In the genomic region with DNA sequence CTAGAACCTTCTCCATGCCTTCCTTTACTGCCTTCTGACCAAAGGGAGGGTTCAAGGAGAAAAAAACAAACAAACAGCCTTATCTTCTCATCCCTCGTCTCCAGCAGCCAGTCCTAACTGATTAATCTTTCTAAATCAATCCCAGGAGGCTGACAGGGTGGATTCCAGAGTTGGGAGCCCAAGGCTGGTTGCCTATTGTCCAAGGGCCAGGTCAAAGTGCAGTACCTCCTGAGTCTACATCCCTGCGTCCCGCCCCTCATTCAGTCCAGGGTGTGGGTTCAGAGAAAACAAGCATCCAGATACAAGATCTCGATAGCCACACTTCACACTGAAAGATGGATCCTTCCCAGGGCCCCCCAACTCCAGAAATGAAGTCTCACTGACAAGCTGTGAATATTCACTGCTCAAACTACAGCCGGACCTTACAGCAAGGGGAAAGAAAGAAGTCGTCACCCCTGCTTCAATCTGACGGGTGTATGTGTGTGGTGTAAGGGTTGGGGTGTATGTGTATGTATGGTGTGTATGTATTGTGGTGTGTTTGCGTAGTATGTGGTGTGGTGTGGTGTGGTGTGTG, we compare ENCODE assay signal across 10 mouse cellular contexts. TPM values are rescaled to one million over a fixed set of nuclear protein-coding genes. Genes with fewer than 3 reads are reported as not detected.
DNase-seq lines count a peak whose midpoint lies in the region; ATAC-seq and TF ChIP-seq lines count a peak whose summit lies in the region.
"Had no signal": no experiment of that assay in that cellular context is flagged by ENCODE, and none has a peak within 500 bp of the region (broad histone marks: within the 10 kb centered on the region; RNA-seq: fewer than 3 reads in every experiment).

No protein-coding gene starts in this region.

- peak overlapping the region; percentile 93 for H3K4me3 ChIP-seq in lung, embryonic 16.5 days (ENCODE audit: low read length)
- H3K4me3 ChIP-seq in hindbrain, embryonic 16.5 days (ENCODE audit: low read length), result peak overlapping the region; percentile 92
- H3K4me3 ChIP-seq in limb, embryonic 15.5 days, result peak overlapping the region; percentile 67
- H3K4me3 ChIP-seq in cerebellum, adult 2 months (replicated peaks; ENCODE audit: insufficient read depth, low read depth, low read length), result no peak overlapping the region

- no peak for ATAC-seq in lung, embryonic 16.5 days (ENCODE audit: low read depth)
- ATAC-seq in hindbrain, embryonic 16.5 days, result no peak
- no peak for ATAC-seq in limb, embryonic 15.5 days (ENCODE audit: insufficient number of reproducible peaks, low FRiP score, low TSS enrichment, low read depth)

- no peak overlapping the region for H3K27ac ChIP-seq in lung, embryonic 16.5 days (ENCODE audit: low read length)
- peak overlapping the region; percentile 100 for H3K27ac ChIP-seq in hindbrain, embryonic 16.5 days (ENCODE audit: low read depth, low read length)
- H3K27ac ChIP-seq in limb, embryonic 15.5 days, result no peak overlapping the region; the same call in 1 of the 2 replicates
- no peak overlapping the region for H3K27ac ChIP-seq in cerebellum, adult 2 months (ENCODE audit: insufficient read depth, low read length)

- 50% methylated on average over 8 of the region's 8 CpGs for WGBS in lung, embryonic 16.5 days
- 17% methylated on average over 8 of the region's 8 CpGs for WGBS in hindbrain, embryonic 16.5 days
- 38% methylated on average over 8 of the region's 8 CpGs for WGBS in limb, embryonic 15.5 days
- WGBS in cerebellum, adult 2 months, result 78% methylated on average over 8 of the region's 8 CpGs

- no peak for TF ChIP-seq CTCF in cerebellum, adult 2 months (IDR thresholded peaks at IDR 0.05; ENCODE audit: borderline replicate concordance, insufficient read depth, low read depth, low read length)

- H3K4me2 ChIP-seq in lung, embryonic 16.5 days (ENCODE audit: low read depth, low read length), result peak overlapping the region; percentile 59
- peak overlapping the region; percentile 79 for H3K4me2 ChIP-seq in hindbrain, embryonic 16.5 days (ENCODE audit: low read length)
- H3K4me2 ChIP-seq in limb, embryonic 15.5 days, result peak overlapping the region; percentile 76

- intact Hi-C loops in left cerebral cortex, postnatal 36 days (cut with DNase I), result no loop called here

- no peak for DNase-seq in lung, postnatal 4 days
- DNase-seq in urinary bladder, postnatal 10 days (ENCODE audit: low spot score), result no peak
- no peak for DNase-seq in cerebellum, adult 2 months
- no peak for DNase-seq in frontal cortex, postnatal 25 days (ENCODE audit: low spot score in 2 of 2)
- DNase-seq in left cerebral cortex, postnatal 36 days (ENCODE audit: low spot score in 2 of 2), result no peak
- DNase-seq: cerebellum, adult 18-20 months; right cerebral cortex, postnatal 25 days had no signal

- peaks cover 34% of the 10 kb centered on the region for H3K4me1 ChIP-seq in lung, embryonic 16.5 days (replicated peaks; ENCODE audit: control insufficient read depth, insufficient read depth, low read length)
- peaks cover 38% of the 10 kb centered on the region for H3K4me1 ChIP-seq in hindbrain, embryonic 16.5 days (ENCODE audit: control insufficient read depth, insufficient read depth, low read depth, low read length)
- H3K4me1 ChIP-seq in limb, embryonic 15.5 days, result peaks cover 48% of the 10 kb centered on the region
- H3K4me1 ChIP-seq in cerebellum, adult 2 months (ENCODE audit: control insufficient read depth, insufficient read depth, low read length), result peaks cover 12% of the 10 kb centered on the region

- H3K9ac ChIP-seq in lung, embryonic 16.5 days (ENCODE audit: low read length), result 0 out of 2 replicates have a peak overlapping the region, but pooled peaks have one; percentile 44
- H3K9ac ChIP-seq in hindbrain, embryonic 16.5 days (ENCODE audit: low read depth, low read length), result peak overlapping the region; percentile 100
- H3K9ac ChIP-seq in limb, embryonic 15.5 days, result no peak overlapping the region

- TF ChIP-seq POLR2A in cerebellum, adult 2 months (IDR thresholded peaks at IDR 0.05; ENCODE audit: borderline replicate concordance, insufficient read depth, low read length), result no peak

- no peaks in the 10 kb centered on the region for H3K9me3 ChIP-seq in lung, embryonic 16.5 days (ENCODE audit: control insufficient read depth, low read length)
- no peaks in the 10 kb centered on the region for H3K9me3 ChIP-seq in hindbrain, embryonic 16.5 days (ENCODE audit: control insufficient read depth, low read length)
- no peaks in the 10 kb centered on the region for H3K9me3 ChIP-seq in limb, embryonic 15.5 days

- H3K36me3 ChIP-seq in lung, embryonic 16.5 days (ENCODE audit: control insufficient read depth, insufficient read depth, low read length), result peaks cover 5% of the 10 kb centered on the region
- H3K36me3 ChIP-seq in hindbrain, embryonic 16.5 days (ENCODE audit: control insufficient read depth, insufficient read depth, low read length), result peaks cover 10% of the 10 kb centered on the region; the same call in 1 of the 2 replicates
- H3K36me3 ChIP-seq in limb, embryonic 15.5 days, result peaks cover 16% of the 10 kb centered on the region

- H3K27me3 ChIP-seq in lung, embryonic 16.5 days (ENCODE audit: control insufficient read depth, insufficient read depth, low read depth, low read length), result no peaks in the 10 kb centered on the region
- H3K27me3 ChIP-seq in hindbrain, embryonic 16.5 days (replicated peaks; ENCODE audit: control insufficient read depth, insufficient read depth, low read length), result no peaks in the 10 kb centered on the region
- H3K27me3 ChIP-seq in limb, embryonic 15.5 days, result no peaks in the 10 kb centered on the region
- no peaks in the 10 kb centered on the region for H3K27me3 ChIP-seq in cerebellum, adult 2 months (ENCODE audit: control insufficient read depth, insufficient read depth, low read length)

RNA-seq across cellular contexts. Expression of a gene that starts 5.5 kb away (rescaled TPM):
- 17.3 and 18.2 TPM in 2 replicates for polyA plus RNA-seq in lung, embryonic 16.5 days (2015; fragmentation: Nextera tagmentation; extraction: Ambion mirVana)
- 19.7 and 23.8 TPM in 2 replicates for polyA plus RNA-seq in hindbrain, embryonic 16.5 days (2015; fragmentation: Nextera tagmentation; extraction: Ambion mirVana)
- polyA plus RNA-seq in limb, embryonic 15.5 days (2015; fragmentation: Nextera tagmentation; extraction: Ambion mirVana), result 25.1 and 32.0 TPM in 2 replicates
- polyA plus RNA-seq in cerebellum, adult 2 months (2012; rRNA removed), result 29.3 and 36.5 TPM in 2 replicates
- total RNA-seq in left cerebral cortex, postnatal 36 days (2021), result 100 to 1,000 TPM; 117 to 147 TPM
